Mouse (Mus musculus): ENCODE data around the gene Ngfr.

Ngfr gene

DNA sequence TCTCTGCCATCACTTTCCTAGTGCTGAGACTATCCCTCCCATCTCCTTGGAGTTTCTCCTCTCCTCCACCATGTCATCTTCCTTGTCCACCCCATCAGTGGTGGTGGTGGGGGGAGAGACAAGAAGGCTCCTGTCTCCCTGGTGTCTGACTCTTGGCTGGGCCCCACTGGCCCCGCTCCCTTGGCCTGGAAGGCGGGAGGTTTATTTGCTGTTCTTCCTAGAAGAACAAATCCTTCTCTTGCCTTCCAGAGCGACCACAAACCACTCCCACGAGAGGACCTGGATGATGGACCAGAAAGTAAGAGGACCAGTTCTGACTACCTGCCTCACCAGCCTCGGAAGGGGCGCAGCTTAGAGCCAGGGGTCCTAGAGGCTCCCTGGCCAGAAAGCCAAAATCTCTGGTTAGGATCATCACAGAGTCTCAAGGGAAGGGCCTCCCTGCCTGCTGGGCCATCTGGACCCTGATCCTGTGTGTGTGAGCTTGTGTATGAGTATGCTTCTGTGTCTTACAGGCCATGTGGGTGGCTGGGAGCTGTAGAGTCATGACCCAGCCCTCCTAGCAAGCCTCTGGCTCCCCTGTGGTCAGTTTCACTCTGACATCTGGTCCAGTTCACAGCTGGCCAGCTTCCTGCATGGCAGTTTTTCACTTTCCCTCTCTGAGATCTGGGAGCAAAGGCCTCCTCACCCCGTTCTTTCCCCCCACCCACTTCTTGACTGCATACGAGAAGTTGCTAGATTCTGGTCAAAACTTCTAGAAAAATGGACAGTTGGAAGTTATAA is 19.4 kb downstream of the Ngfr start:
- DNase-seq (ENCODE audit: extremely low read depth, low read depth): no peak

DNA sequence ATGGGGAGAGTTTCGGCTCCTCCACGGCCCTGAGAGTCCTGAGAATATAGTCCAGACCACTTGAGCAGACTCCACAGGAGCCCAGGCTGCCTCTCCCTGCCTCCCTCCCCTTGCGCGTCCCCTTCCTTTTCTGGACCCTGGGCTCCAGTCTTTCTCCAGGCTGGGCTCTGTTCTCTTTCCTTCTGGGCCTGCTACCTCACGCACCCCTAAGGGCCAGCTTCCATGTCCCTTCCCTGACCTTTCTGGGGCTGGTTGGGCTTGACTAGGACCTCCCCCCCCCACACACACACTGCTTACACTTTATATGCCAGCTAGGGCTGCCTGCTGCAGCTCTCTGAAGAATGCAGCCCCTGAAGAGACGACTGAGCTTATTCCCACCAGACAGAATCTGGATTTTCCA is 20.2 kb downstream of the Ngfr start:
- DNase-seq (ENCODE audit: extremely low read depth, low read depth): no peak

DNA sequence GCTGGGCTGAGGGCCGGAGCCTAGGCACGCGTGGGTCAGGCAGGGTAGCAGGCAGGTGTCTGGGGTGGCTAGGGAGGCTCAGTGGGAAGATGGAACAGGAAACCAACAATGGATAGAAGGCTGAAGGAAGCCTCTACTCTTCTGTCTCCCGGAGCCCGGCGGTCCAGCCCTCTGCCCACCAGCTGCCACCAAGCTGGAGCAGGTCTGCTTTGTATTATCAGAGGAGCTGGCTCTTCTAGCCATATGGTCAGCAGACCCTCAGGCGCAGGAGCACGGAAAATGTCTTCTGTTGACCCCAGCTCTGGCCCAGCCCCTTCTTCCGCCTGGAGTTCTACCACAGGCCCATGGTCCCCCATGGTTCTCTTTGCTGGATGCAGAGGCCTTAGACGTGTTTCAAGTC is 22.2 kb downstream of the Ngfr start:
- no peak for DNase-seq (ENCODE audit: extremely low read depth, low read depth)

DNA sequence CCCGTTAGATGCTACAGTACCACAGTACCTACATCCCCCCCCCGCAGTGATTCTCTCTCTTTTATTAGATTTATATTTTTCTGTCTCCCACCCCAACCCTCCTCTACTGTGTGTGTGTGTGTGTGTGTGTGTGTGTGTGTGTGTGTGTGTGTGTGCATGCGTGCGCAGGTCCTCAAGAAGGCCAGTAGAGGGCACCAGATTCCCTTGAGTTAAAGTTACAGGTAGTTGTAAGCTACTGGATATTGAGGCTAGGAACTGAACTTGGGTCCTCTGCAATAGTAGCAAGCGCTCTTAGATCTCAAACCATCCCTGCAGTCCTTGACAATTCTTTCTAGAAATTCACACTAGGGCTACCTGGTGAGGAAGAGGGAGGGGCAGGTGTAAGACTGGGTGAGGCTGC is 23.7 kb downstream of the Ngfr start:
- DNase-seq (ENCODE audit: extremely low read depth, low read depth): no peak

DNA sequence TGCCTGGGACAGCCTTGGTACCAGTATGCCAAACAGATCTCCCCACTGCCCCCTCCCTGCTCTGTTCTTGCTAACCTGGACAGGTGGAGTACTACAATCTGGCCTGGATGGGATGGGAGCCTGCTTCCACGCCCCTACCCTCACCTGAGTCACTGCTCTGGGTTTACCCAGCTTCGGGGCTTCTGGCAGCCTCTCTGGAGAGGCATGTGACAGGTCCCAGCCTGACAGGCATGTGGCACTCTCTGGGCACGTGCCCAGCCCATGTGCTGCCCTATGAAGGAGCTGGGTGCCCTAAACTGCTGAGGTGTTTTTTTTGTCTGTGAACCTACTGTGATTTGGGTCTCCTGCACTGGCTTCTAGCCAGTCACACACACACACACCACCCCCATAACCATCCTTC is 26.8 kb downstream of the Ngfr start:
- DNase-seq (ENCODE audit: extremely low read depth, low read depth): no peak

DNA sequence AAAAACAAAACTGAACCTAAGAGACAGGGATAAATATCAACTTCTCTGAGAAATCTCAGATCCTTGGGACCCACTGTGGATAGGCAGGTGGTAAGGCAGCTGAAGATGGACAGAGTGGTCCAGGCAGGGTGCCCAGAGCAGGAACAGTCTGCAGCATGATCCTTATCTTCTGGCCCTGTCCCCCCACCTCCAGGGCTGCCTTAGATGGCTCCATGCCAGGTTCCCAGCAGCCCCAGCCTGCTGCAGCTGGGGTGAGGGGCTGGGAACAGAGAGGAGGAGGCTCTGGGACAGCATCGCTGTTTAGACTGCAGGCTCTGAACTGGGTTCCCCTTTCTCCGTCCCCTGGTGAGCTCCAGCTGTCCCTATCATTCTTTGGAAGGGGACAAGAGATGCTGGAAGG is 27.8 kb downstream of the Ngfr start:
- no peak for DNase-seq (ENCODE audit: extremely low read depth, low read depth)

DNA sequence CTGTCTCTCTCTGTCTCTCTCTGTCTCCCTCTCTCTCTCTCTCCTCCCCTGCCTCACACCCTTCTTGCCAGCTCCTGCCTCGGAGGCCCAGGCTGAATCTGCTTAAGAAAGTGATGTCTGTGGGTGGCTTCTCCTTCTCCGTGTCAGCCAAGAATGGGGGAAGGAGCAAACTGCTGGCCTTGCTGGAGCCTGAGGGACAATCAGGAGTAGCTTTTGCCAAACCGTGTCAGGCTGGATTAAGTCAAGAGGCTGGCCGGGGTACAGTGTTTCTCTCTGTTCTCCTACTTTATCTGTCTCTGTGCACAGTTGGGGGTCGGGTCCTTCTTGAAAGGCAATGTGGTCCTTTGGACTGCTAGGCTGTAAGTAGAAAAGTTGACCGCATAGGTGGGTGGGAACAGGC is 29.8 kb downstream of the Ngfr start:
- no peak for DNase-seq (ENCODE audit: extremely low read depth, low read depth)

DNA sequence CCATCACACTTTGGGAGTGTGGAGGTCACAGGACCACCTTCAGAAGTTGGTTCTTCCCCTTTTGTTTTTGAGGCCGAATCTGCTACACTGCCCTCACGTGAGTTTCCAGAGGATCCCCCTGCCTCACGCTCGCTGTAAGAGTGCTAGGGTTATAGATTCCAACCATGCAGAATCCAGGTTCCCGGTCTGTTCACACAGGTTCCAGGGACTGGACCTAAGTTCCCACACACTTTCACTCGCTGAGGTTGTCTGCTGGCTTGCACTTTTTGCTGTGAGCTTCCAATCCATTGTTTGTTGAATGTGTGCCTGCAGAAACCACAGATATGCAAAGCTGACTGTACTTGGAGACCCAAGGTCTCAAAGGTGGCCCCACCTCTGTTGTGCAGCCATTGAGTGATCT is 30.5 kb downstream of the Ngfr start:
- DNase-seq (ENCODE audit: extremely low read depth, low read depth): no peak

DNA sequence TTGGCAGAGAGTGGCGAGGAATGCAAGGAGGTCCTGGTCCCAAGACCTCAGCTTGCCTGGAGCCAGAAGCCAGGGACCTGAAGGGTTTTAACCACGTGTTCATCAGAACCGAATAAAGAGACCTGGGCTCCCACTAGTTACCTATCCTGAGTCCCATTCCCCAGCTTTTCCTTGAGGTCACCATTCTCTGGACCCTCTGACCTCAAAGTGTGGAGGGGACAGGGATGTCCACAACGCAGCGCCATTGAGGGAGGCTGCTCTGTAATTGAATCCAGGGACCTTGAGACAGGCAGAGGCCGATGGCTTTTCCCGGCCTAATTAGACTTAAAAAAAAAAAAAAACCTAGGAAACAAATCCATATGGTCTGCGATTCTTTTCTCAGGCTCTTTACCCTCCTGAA is 32.3 kb downstream of the Ngfr start:
- no peak for DNase-seq (ENCODE audit: extremely low read depth, low read depth)

DNA sequence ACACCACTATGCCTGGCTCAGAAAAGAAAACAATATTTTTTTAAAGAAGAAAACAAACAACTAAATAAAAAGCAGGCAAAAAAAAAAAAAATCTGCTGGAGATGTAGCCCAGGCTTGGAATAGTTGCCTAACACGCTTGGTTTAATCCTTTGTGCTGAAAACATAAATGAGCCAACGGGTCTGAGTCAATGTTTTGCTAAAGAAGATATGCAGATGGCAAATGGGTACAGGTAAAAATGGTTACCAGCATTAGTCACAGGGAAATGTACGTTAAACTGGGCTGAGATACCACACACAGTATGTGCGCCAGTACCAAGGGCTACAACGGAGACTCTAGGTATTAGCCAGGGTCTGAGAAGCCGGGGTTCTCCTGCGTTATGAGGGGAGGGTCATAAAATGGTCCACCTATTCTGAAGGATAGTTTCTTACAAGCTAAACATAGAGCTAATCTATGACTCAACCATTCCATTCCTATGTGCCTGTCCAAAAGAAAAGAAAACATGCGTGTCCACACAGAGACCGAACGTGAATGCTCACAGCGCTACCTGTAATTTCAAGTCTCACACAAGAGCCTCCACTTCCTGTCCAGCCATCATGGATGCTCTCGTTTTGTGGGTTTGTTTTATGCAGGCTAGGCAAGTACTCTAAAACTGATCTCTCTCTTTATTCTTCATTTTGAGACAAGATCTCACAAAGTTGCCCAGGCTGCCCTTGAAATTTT is 37.1 kb downstream of the Ngfr start:
- DNase-seq (ENCODE audit: extremely low read depth, low read depth): no peak

DNA sequence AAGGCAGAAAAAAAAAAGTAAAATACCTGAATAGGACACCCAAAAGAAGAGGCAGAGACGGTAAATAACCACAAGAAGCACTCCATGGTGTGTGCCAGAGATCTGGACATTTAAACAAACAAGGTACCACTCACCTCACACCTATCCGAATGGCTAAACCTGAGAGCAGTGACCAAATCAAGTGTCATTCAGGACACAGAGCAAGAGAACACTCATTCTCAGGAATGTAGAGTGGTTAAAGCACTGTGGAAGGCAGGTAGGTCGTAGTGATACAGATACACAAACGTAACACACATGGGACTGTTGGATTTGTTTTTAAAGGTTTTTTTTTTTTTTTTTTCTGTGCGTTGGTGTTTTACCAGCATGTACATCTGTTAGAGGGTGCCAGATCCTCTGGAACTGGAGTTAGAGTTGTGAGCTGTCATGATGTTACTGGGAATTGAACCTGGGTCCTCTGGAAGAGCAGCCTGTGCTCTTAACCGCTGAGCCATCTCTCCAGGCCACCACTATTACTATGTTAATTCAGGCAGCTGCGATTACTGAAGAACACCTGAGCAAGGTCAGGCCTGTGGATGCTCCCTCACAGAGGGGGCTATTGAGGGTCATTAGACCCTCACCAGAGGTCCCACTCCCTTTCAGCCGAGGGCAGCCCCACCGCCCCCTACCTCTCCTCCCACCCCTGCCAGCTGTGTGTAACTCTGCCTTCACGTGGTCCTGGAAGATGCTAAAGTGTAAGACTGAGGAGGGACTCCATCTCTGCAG is 41.3 kb downstream of the Ngfr start:
- DNase-seq (ENCODE audit: extremely low read depth, low read depth): no peak

DNA sequence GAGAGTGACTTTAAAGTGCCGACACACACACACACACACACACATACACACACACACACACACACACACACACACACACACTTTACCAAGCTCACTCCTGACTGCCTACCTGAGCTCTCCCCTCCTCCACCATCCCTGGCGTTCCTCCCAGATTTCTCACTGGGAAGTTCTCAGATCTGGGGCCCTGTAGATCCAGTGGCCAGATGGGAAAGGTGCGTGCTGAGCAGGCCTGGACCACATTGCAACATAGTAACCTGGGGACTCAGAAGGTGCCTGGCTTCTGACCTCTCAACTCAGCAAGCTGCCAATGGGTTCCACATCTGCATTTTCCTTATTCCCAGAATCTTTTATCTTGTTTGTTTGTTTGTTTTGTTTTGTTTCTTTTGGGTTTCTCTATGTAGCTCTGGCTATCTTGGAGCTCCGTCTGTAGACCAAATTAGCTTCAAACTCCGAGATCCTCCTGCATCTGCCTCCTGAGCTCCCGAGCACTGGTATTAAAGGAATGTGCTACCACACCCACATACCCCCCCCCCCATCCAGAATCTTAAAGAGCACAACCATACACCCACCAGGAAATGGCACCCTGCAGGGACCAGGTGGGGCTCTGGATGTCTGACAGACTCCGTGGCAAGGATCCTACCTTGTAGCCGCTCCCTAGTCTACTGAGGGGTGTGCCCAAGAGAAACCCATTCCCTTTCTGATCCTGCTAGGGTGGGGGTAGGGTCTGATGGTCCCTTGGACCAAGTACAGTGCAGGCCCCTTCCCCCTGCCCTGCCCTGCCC is 42.8 kb downstream of the Ngfr start:
- DNase-seq (ENCODE audit: extremely low read depth, low read depth): no peak

DNA sequence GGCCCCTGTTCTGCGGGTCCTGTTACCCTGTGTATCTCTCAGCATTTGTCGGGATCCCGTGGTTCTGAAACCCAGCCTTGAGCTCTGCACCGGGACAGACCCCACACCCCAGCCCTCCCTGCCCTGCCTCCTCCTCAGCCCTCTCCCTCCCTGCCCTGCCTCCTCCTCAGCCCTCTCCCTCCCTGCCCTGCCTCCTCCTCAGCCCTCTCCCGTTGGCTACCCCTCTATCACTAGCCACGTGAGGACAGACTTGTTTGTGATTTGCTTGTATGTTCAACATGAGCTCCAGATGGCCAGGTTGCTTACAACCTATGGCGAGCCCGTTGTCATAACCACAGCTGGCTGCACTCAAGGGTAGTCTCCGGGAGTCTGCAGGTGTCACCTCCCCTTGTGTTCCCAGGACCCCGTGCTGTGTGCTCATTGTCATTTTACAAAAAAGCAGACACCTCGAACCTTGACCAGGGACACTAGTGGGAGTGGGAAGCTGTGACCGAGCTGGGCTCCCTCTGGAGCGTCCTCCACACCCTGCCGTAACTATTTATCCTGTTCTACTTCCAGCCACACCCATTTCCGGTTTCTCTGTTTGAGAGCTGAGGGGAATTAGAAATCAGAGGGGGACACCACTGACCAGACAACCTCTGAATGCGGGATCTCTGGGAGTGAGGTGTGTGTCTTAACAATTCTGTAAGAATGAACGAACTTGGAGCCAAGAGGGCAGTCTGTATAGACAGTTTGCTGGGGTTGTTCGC is 46.7 kb downstream of the Ngfr start:
- DNase-seq (ENCODE audit: extremely low read depth, low read depth): no peak

DNA sequence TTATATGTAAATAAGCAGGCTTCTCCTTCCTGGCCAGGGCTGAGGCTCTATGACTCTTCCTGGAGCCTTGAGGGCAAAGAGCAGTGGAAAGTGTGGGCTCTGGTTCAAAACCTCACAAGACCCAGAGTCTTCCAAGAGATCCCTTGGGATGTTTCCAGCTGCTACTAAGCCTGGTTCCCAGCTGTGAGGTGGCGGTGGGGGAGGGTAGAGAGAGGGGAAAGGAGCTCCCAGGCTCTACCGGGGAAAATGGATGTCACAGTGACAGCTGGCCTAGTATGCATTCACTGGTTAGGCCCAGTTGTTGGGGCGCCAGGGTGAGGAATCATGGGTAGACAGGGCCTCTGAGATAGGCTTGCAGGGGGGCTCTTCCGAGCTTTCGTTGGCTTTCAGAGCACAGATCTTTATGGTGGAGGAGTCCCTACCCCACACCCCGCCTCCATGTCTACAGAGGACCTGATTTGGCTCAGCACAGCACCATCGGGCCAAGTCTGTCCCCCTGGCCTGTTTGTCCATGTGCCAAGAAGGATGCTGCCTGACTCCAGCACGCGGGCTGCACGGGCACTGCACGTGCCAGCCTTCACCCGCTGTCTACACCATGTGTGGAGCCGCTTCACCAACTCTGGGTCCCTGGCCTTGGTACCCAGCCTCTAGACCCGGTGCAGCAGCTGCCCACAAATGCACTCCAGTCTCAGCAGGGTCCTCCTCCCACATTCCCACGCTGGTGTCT is 49.0 kb downstream of the Ngfr start:
- DNase-seq (ENCODE audit: extremely low read depth, low read depth): no peak

DNA sequence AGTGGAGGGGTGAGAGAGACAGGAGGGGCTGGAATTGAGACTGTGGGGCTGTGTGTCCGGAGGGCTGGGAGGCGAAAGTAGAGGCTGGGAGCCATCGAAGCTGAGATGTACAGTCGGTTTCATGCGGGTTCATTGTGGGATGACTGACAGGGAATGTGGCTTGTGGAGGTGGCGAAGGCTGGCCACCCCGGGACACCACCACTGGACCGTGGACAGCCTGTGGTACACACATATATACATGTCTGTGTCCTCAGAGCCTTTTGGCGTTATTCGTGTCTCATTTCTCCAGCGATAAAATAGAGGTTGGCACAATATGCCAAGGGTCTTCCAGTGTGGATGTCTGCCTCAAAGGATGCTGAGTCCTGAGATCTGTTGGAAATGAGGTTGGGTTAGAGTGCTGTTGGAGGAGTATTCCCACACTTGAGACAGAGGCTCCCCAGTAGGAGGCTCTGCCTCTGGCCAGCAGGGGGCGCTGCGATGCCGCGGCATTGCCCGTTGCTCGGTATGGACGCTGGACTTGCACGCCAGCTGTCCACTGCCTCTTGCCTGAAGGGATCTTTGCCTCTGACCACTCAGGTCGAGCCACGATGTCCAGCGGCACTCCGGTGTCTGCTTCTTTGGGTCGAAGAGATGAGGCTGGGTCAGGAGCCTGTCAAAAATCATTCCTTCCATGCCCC is 53.9 kb downstream of the Ngfr start:
- DNase-seq (ENCODE audit: extremely low read depth, low read depth): peak; percentile 34

DNA sequence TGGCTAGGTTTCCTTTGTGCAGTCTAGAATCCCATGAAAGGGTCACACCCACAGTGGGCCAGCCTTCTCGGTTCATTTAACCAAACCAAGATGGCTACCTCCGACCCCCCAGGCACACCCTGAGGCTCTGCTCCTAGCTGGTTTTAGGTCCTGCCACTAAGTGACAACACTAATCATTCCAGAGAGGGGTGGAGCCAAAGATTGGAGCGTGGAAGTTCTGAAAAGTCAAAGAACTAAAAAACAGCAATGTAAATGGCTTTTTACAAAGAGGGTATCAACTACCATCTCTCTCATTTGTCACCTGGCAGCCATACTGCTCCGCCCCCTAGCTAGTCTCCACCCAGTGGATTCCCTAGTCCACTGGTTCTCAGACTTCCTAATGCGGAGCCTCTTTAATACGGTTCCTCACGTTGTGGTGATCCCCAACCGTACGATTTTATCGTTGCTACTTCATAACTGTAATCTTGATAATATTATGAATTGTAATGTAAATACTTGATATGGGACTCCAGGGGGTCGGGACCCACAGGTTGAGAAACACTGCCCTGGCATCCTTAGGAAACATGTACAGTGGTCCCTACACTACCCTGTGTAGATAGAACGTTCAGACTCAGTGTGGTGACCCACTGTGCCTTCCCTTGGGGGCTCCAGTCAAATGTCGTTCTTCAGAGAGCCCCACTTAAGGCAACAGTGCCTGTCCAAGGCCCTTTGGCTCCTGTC is 55.0 kb downstream of the Ngfr start:
- DNase-seq (ENCODE audit: extremely low read depth, low read depth): no peak

DNA sequence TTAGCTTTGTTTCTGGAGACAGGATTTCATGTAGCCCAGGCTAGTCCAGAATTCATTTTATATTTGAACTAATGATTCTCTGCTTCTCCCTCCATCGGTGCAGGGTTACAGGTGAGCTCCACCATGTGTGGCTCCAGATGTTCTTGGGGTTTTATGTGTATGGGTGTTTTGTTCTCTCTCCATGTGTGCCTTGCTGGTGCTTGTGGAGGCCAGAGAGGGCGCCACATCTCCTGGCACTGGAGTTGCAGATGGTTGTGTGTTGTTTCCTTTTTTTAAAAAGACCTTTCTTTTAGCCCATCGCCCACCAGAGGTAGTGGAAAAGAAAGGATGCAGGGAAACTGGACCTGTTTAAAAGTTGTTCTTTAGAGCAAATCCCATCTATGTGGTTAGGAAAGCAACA is 59.3 kb downstream of the Ngfr start:
- no peak for DNase-seq (ENCODE audit: extremely low read depth, low read depth)

DNA sequence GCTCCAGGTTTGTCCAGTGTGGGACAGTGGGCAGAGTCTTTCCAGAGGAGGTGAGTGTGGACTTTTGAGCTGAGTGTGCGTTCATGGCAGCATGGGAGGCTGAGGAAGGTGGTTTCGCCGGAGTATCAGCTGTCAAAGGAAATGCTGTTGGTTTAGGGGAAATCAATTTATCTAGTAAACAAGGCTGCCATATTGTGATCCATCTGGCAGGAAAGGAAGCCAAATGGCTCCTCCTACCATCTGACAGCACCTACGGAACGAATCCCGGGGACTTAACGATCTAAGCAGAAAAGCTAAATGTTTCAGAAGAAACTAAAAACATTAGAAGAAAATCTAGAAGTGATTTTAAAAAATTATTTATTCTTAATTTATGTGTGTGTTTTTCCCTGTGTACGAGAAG is 60.2 kb downstream of the Ngfr start:
- no peak for DNase-seq (ENCODE audit: extremely low read depth, low read depth)

DNA sequence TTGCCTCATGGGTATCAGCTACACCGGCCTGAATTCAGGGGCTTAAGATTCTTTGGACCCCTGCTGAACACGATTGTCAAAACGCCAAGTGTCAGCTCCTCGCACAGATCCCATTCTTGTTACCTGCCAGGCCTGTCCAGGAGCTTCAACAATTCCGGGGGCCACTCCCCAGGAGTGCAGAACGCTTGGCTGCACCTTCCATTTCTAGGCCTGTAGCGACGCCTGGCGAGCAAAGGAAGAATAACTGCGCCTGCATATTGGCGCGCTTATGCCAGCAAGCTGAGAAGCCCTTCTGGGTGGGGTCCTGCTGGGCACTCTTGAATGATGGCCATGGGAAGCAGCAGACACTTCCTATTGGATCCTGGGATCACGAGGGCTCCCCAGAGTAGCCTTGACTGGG is 66.0 kb downstream of the Ngfr start:
- DNase-seq (ENCODE audit: extremely low read depth, low read depth): peak; percentile 51

Measured in MEL-GATA-1-ER (cell line).